15 mouse cellular contexts compared by ENCODE assay signal in the genomic region with DNA sequence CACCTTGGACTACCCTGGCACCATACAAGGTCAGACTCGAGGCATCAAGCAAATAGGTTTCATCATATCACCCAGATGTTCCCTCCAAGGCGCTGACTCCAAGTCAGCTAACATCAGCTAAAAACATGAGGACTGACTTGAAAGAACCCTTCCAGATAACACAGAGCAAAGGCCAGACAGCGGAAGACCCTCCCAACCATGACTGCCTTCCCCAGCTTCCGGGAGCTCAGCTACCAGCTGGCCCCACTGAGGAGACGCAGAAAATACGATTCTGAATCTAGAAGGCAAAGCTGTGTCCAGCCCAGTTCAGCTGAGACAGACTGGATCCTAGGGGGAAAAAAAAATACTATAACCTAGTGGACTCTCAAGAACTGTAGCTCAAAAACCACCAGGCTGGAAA.
A peak's percentile ranks its signal among the peaks of the same experiment; 100 is the strongest.
DNase-seq lines count a peak whose midpoint lies in the region; ATAC-seq and TF ChIP-seq lines count a peak whose summit lies in the region.
"Had no signal": no experiment of that assay in that cellular context is flagged by ENCODE, and none has a peak within 500 bp of the region (broad histone marks: within the 10 kb centered on the region; RNA-seq: fewer than 3 reads in every experiment).

No protein-coding gene starts in this region.

- H3K9ac ChIP-seq in limb, embryonic 15.5 days = no peak overlapping the region
- no peak overlapping the region for H3K9ac ChIP-seq in heart, embryonic 15.5 days
- H3K9ac ChIP-seq in liver, embryonic 15.5 days = no peak overlapping the region
- H3K9ac ChIP-seq: liver, embryonic 14.5 days had no signal

- no peak overlapping the region for H3K4me2 ChIP-seq in limb, embryonic 15.5 days
- no peak overlapping the region for H3K4me2 ChIP-seq in heart, embryonic 15.5 days
- H3K4me2 ChIP-seq in liver, embryonic 15.5 days = no peak overlapping the region

- H3K4me3 ChIP-seq in heart, embryonic 10.5 days = no peak overlapping the region
- no peak overlapping the region for H3K4me3 ChIP-seq in limb, embryonic 15.5 days
- no peak overlapping the region for H3K4me3 ChIP-seq in limb, embryonic 10.5 days
- H3K4me3 ChIP-seq in heart, embryonic 15.5 days = no peak overlapping the region
- no peak overlapping the region for H3K4me3 ChIP-seq in liver, embryonic 15.5 days (replicated peaks)
- no peak overlapping the region for H3K4me3 ChIP-seq in cerebellum, adult 2 months (replicated peaks; ENCODE audit: insufficient read depth, low read depth, low read length)
- H3K4me3 ChIP-seq: embryonic facial prominence, embryonic 10.5 days; layer of hippocampus, adult 2 months had no signal

- H3K27ac ChIP-seq in heart, embryonic 10.5 days = peak overlapping the region; percentile 62
- H3K27ac ChIP-seq in limb, embryonic 15.5 days = peak overlapping the region; percentile 59; the same call in 1 of the 2 replicates
- no peak overlapping the region for H3K27ac ChIP-seq in limb, embryonic 10.5 days
- H3K27ac ChIP-seq in heart, embryonic 15.5 days = peak overlapping the region; percentile 57
- H3K27ac ChIP-seq in liver, embryonic 15.5 days (replicated peaks) = no peak overlapping the region; the same call in 1 of the 2 replicates
- no peak overlapping the region for H3K27ac ChIP-seq in cerebellum, adult 2 months (ENCODE audit: insufficient read depth, low read length)
- H3K27ac ChIP-seq: embryonic facial prominence, embryonic 10.5 days; layer of hippocampus, adult 2 months; liver, embryonic 14.5 days had no signal

- peaks cover 55% of the 10 kb centered on the region for H3K4me1 ChIP-seq in heart, embryonic 10.5 days
- H3K4me1 ChIP-seq in limb, embryonic 15.5 days = peaks cover 18% of the 10 kb centered on the region; the same call in 1 of the 2 replicates
- H3K4me1 ChIP-seq in limb, embryonic 10.5 days = peaks cover 8% of the 10 kb centered on the region; the same call in 1 of the 2 replicates
- peaks cover 52% of the 10 kb centered on the region for H3K4me1 ChIP-seq in heart, embryonic 15.5 days (replicated peaks)
- H3K4me1 ChIP-seq in liver, embryonic 15.5 days (replicated peaks) = peaks cover 62% of the 10 kb centered on the region
- H3K4me1 ChIP-seq in cerebellum, adult 2 months (ENCODE audit: control insufficient read depth, insufficient read depth, low read length) = peaks cover 25% of the 10 kb centered on the region

- no peak for TF ChIP-seq POLR2A in cerebellum, adult 2 months (IDR thresholded peaks at IDR 0.05; ENCODE audit: borderline replicate concordance, insufficient read depth, low read length)

- no peaks in the 10 kb centered on the region for H3K27me3 ChIP-seq in heart, embryonic 10.5 days (ENCODE audit: insufficient read depth, poor library complexity, severe bottlenecking)
- H3K27me3 ChIP-seq in limb, embryonic 15.5 days = no peaks in the 10 kb centered on the region
- no peaks in the 10 kb centered on the region for H3K27me3 ChIP-seq in limb, embryonic 10.5 days (ENCODE audit: low read depth, poor library complexity, severe bottlenecking)
- H3K27me3 ChIP-seq in heart, embryonic 15.5 days = no peaks in the 10 kb centered on the region
- H3K27me3 ChIP-seq in liver, embryonic 15.5 days = no peaks in the 10 kb centered on the region
- H3K27me3 ChIP-seq in cerebellum, adult 2 months (ENCODE audit: control insufficient read depth, insufficient read depth, low read length) = no peaks in the 10 kb centered on the region

- H3K9me3 ChIP-seq in heart, embryonic 10.5 days = no peaks in the 10 kb centered on the region
- H3K9me3 ChIP-seq in limb, embryonic 15.5 days = no peaks in the 10 kb centered on the region
- no peaks in the 10 kb centered on the region for H3K9me3 ChIP-seq in limb, embryonic 10.5 days (replicated peaks)
- no peaks in the 10 kb centered on the region for H3K9me3 ChIP-seq in heart, embryonic 15.5 days (replicated peaks)
- no peaks in the 10 kb centered on the region for H3K9me3 ChIP-seq in liver, embryonic 15.5 days (replicated peaks)
- H3K9me3 ChIP-seq: embryonic facial prominence, embryonic 10.5 days had no signal

- no peaks in the 10 kb centered on the region for H3K36me3 ChIP-seq in heart, embryonic 10.5 days
- no peaks in the 10 kb centered on the region for H3K36me3 ChIP-seq in limb, embryonic 15.5 days
- H3K36me3 ChIP-seq in limb, embryonic 10.5 days = no peaks in the 10 kb centered on the region
- H3K36me3 ChIP-seq in heart, embryonic 15.5 days = no peaks in the 10 kb centered on the region
- H3K36me3 ChIP-seq in liver, embryonic 15.5 days (replicated peaks) = no peaks in the 10 kb centered on the region
- H3K36me3 ChIP-seq: embryonic facial prominence, embryonic 10.5 days had no signal

- WGBS in heart, embryonic 10.5 days = 40% methylated on average over 6 of the region's 6 CpGs
- WGBS in limb, embryonic 15.5 days = 68% methylated on average over 6 of the region's 6 CpGs
- whole genome bisulfite sequencing in limb, embryonic 10.5 days = 80% methylated on average over 6 of the region's 6 CpGs
- WGBS in heart, embryonic 15.5 days = 55% methylated on average over 6 of the region's 6 CpGs
- 40% methylated on average over 6 of the region's 6 CpGs for WGBS in liver, embryonic 15.5 days (ENCODE audit: insufficient replicate concordance)
- 70% methylated on average over 6 of the region's 6 CpGs for WGBS in cerebellum, adult 2 months

- TF ChIP-seq CTCF in cerebellum, adult 2 months (IDR thresholded peaks at IDR 0.05; ENCODE audit: borderline replicate concordance, insufficient read depth, low read depth, low read length) = no peak

- intact Hi-C loops in heart, postnatal 14 days (cut with DNase I) = loop anchor here (2.0 kb wide), 1 partner anchor 20 kb away; no protein-coding TSS in a partner anchor

- no peak for ATAC-seq in limb, embryonic 15.5 days (ENCODE audit: insufficient number of reproducible peaks, low FRiP score, low TSS enrichment, low read depth)
- no peak for ATAC-seq in heart, embryonic 15.5 days (replicated peaks; ENCODE audit: insufficient number of reproducible peaks, insufficient read depth, low FRiP score, low read depth)
- ATAC-seq in liver, embryonic 15.5 days (ENCODE audit: insufficient read depth) = peak; percentile 8; the same call in 1 of the 2 replicates

- DNase-seq in heart, embryonic 10.5 days (ENCODE audit: low spot score) = no peak
- no peak for DNase-seq in heart, postnatal 14 days
- DNase-seq in limb, embryonic 10.5 days (ENCODE audit: low spot score) = no peak
- DNase-seq in left cerebral cortex, adult 11 months (ENCODE audit: low spot score) = no peak
- no peak for DNase-seq in cerebellum, adult 2 months
- DNase-seq: adrenal gland, postnatal 10 days; B cell, adult 2 months; cerebellum, postnatal 14 days; thymus, adult 2 months had no signal

Comparison
In these comparisons a context has a peak if more than half of its experiments do, and no peak if none do; other contexts are left out.
1. H3K27ac ChIP-seq: peak in heart, embryonic 10.5 days (single experiment), limb, embryonic 15.5 days (single experiment) and heart, embryonic 15.5 days (single experiment); none in limb, embryonic 10.5 days (single experiment), liver, embryonic 15.5 days (single experiment) and cerebellum, adult 2 months (single experiment).